Mouse (Mus musculus): ENCODE measurements around the gene Gm20937.
"Not testable (repeated sequence)": the region's sequence is repeated elsewhere in the genome, so short reads cannot be mapped to it uniquely, and the experiment has no call there.

Gm20937 gene

DNA sequence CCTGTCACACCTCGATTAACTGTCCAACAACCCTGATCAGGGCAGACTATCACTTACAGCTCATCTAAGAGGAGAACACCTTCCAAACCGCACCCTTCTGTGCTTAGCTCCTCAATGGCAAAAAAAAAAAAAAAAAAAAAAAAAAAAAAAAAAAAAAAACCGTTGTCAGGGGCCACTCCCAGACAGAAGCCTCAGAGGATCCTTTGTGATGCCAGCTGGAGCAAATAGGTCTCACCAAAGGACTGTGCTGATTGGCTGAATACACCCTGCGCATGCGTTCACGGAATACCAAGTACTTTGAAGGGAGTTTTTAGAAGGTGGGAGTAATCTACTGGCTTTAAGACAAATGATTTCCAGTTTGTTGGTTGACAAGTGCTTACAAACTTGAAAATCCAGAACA, at the start of gene Gm20937:
Gene Gm20937 (minus strand): TSS at position 101 of the 400 bp plus-strand sequence.
- in situ Hi-C loops (cut with MboI, MseI): not testable (repeated sequence)

Data from T-helper 17 cell (primary cell).